Mouse (Mus musculus) lung, adult 2 months (tissue): ENCODE data around the gene Asna1.

ENCODE experiments used
- CTCF ChIP-seq: fragments of 200-500 bp; IDR thresholded peaks from 2 replicates; pipeline ENCODE4 v1.5.1; 2011; ENCODE audit warnings: mild to moderate bottlenecking, low read length, control low read depth; ENCODE audit not compliant: insufficient read depth
- POLR2A ChIP-seq: fragments of 200-500 bp; IDR thresholded peaks from 2 replicates; pipeline ENCODE4 v1.6.1; 2011; ENCODE audit warnings: low read depth, mild to moderate bottlenecking, control low read depth, low read length, borderline replicate concordance; ENCODE audit errors: extremely low read depth

DNA sequence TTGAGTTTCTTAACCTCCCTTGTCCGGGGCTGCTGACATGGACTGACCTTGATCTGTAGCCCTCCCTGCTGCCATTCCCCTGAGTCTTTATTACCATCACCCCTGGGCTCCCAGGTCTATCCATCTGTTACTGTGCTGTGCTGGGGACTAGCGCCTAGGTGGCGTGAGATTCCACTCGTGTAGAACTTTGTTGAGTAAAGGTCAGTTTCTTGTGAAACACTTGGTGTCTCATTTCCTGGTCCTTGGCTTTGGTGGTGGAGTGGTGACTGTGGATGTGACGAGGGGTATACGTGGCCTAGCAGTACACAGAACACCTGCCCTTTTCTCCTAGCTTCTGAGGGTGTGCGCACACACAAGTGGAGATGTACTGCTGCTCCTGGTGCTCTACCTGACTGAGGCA is 32.3 kb upstream of the Asna1 start:
- TF ChIP-seq CTCF (no peak), POLR2A (no peak)
